Mouse (Mus musculus) MN1 (cell line): ENCODE results near the gene Hoxb7.

Experiments used
- DNase-seq: peaks from one replicate; pipeline ENCODE4 v3.0.0-alpha.2; 2016; ENCODE audit warnings: low spot score

The Hoxb7 gene

DNA sequence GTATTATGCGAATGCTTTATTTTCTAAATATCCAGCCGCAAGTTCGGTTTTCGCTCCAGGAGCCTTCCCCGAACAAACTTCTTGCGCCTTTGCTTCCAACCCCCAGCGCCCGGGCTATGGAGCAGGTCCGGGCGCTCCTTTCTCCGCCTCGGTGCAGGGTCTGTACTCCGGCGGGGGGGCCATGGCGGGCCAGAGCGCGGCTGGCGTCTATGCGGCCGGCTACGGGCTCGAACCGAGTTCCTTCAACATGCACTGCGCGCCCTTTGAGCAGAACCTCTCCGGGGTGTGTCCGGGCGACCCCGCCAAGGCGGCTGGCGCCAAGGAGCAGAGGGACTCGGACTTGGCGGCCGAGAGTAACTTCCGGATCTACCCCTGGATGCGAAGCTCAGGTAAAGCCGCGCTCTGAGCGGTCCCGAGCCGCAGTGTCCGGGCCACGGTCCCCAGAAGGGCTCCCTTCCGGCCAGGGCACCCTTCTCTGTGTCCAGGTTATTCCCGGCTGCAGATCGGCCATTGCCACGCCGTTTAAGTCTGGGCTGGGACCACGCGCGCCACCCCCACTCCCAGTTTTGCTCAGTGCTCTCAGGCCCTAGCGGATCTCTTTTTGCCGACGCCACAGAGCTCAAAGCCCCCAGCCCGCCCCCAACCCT lies 439 bp downstream of the Hoxb7 start:
- DNase-seq, result no peak

- DNase-seq, result no peak
Observed at GRCm38 (mm10) chr11:96287411-96287810, 988 bp downstream of the Hoxb7 start.

DNA sequence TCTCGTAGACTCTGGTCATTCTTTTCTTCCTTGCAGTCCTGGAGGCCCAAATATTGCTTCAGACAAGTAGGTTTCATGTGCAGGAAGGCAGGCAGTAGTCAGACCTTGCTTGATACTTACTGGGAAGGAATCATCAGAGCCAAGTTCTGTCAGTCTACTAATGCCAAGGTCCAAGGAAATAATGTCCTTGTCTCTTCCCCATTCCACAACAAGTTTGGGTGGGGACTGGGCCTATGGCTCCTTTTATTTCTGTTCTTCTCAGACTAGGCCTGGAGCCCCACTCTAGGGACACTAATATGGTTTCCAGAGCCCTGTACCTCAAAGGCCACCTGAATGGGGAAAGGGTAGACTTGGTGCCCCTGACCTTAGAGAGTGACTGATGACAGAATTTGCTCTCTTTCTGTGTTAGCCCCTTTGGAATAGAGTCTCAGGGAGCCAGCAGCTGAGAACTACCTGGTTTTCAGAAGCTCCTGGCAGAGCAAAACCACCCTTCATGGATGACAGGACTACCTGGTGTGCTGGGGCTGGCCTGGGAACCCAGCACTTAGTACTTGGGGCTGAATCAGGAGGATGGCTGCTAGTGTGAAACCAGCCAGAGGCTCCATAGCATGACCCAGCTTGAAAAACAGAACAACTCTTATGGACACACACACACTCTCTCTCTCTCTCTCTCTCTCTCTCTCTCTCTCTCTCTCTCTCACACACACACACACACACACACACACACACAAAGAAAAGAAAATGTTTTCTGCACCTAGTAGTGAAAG lies 2.2 kb downstream of the Hoxb7 start:
- DNase-seq, result no peak

DNA sequence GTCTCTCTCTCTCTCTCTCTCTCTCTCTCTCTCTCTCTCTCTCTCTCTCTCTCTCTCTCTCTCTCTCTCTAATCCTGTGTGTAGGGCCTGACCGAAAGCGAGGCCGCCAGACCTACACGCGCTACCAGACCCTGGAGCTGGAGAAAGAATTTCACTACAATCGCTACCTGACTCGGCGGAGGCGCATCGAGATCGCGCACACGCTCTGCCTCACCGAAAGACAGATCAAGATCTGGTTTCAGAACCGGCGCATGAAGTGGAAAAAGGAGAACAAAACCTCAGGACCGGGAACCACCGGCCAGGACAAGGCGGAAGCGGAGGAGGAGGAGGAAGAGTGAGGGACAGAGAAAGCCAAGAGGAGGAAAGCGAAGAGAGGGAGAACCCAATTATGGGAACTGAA lies 2.9 kb downstream of the Hoxb7 start:
- DNase-seq, result no peak

GRCm38 (mm10) chr11:96289837-96290236 lies 3.4 kb downstream of the Hoxb7 start:
- no peak for DNase-seq

DNA sequence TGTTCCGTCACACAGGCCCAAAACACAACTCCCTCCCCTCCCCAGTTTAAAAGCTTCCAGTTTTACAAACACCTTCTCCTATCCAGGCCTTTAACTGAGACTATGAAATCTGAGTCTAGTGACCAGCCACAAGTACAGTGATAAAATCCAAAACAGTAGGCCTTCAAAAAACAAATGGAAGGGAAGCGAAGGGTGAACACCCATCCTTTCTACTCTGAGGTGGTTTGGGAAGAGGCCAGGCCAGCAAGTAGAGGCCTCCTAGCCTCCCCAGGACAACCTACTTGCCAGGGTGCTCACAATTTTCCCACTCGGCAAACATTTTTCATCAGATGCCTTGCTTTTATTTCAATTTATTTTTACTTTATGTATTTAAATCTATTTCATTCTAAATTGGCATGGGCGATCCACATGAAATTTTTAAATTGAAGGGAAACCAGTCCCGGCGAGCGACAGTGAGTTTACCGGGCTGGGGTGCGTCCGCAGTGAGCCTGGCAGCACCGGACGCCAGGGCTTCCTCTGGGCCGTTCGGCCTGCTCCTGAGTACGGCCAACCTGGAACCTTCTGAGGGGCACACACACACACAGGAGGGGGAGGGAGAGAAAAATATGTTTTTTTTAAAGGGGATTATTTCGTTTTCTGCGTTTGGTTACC lies 4.4 kb downstream of the Hoxb7 start:
- no peak for DNase-seq

GRCm38 (mm10) chr11:96291681-96292564 lies 5.5 kb downstream of the Hoxb7 start, which contains the start of gene Hoxb6:
Hoxb6 (plus strand) TSS chr11:96292476.
- DNase-seq, result no peak

GRCm38 (mm10) chr11:96292565-96293301 lies 6.3 kb downstream of the Hoxb7 start:
- DNase-seq, result no peak

- DNase-seq, result no peak
Observed at GRCm38 (mm10) chr11:96293302-96293921, 7.0 kb downstream of the Hoxb7 start.

GRCm38 (mm10) chr11:96294245-96295091 lies 8.0 kb downstream of the Hoxb7 start:
- DNase-seq, result peak; percentile 28

DNA sequence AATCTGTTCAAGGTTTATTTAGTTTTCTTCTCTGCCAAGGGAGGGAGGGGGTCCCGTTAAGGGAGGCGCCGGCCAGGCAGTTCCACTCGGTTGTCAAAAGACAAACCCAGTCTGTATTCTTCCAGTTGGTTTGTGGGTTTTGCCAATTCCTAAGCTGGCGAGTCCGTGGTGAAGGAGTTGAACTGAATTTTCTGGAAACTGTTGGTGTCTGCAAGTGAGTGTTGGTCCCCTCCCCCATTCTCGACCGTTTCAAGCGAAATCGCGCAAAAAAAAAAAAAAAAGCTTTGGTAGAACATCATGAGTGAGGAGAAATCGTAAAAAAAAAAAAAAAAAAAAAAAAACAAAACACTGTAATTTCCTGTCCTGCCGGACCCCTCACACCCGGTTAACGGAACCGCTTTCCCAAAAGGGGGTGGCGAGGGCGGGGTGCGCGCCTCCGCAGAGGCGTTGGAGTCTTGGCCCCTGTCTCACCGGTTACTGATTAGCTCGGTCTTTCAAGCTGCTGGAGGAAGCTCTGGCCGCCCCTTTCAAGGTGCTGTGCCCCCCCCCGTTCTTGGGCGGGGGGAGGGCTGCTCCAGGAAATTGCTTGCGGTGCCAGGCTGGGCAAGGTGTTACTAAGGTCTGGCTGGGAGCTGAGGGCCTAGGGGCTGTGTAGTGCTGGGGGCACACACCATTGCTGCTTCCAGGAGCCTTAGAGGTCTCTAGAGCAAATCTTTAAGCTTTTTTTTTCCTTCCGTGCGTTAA lies 8.8 kb downstream of the Hoxb7 start:
- DNase-seq, result no peak

DNA sequence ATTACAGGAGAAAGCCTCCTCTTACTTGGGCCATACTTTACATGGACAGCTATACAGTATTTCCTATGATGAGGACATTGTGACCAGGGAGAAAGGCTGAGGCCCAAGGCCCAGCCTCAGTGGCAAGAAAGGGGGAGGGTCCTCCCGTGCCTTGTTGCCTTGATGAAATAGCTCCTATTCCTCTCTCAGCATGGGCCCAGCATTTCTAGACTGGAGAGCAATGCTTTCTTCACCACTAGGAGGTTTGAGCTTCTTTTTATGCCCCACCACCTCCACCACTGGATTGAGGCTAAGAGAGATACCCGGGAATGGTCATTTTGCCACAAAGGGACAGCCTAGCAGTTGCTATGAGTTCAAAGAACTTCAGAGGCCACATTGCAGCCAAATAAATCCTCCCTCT lies 10.6 kb downstream of the Hoxb7 start:
- DNase-seq, result no peak

- no peak for DNase-seq
Observed at GRCm38 (mm10) chr11:96297428-96297827, 11.0 kb downstream of the Hoxb7 start.

GRCm38 (mm10) chr11:96297968-96298635 lies 11.7 kb downstream of the Hoxb7 start:
- DNase-seq, result no peak

DNA sequence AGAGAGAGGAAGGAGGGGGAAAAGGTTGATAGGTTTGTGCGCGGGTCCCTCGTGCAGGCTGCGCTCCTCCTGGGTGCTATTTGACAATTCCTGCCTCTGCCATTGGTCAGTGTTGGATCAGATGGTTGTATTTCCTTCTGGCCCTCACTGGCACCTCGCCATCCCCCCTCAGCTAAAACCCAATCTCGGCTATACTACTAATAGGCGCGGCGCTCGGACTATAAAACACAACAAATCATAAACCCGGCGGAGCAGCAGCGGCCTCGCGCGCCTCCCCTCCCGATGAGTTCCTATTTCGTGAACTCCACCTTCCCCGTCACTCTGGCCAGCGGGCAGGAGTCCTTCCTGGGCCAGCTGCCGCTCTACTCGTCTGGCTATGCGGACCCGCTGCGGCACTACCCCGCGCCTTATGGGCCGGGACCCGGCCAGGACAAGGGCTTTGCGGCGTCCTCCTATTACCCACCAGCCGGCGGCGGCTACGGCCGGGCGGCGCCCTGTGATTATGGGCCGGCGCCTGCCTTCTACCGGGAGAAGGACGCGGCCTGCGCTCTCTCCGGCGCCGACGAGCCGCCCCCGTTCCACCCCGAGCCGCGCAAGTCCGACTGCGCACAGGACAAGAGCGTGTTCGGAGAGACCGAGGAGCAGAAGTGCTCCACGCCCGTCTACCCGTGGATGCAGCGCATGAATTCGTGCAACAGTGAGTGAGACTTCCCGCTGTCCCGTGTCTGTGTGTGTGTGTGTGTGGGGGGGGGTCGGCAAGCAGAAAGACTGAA lies 12.7 kb downstream of the Hoxb7 start:
- no peak for DNase-seq

DNA sequence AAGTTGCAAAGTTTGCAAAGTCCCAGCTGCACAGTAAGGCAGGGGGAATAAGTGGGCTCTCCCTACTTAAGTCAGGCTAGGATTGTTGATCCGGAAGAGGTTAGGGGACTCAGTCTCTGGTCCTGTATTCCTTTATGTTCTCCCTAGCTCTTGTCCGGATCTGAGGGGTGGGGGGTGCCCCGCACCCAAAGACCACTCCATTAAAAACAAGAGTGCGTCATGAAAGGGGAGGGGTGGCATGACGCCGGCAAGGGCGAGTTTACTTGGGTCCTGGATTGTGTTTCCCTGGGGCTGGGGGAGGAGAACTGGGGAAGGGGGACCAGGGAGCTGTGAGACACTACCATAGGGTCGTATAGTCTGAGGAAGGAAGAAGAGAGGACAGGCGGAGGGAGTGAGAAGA lies 13.4 kb downstream of the Hoxb7 start:
- no peak for DNase-seq

DNA sequence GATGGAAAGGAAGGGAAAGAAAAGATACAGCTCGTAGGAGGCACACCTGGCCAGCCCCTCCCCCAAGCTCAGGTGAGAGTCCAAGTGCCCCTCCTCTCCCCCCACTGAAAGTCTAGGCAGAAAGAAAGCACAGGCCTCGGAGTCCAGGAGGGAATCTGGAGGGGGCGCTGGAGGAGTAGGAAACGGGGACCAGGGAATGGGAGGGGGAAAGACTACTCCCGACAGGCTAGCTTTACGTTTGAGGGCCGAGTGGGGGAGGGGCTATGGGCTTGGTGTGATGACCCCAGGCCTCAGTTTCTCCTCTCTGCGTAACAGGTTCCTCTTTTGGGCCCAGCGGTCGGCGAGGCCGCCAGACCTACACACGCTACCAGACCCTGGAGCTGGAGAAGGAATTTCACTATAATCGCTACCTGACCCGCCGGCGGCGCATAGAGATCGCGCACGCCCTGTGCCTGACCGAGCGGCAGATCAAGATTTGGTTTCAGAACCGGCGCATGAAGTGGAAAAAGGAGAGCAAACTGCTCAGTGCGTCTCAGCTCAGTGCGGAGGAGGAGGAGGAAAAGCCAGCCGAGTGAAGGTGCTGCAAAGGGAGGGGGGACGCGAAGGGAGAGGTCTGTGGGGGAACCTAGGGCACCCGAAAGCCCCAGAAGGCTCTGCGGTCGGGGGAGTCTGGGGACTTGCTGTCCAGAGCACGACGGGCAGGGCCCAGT lies 14.1 kb downstream of the Hoxb7 start:
- no peak for DNase-seq
